Mouse (Mus musculus): ENCODE measurements around the gene Rbm4.
"Not testable (repeated sequence)": the region's sequence is repeated elsewhere in the genome, so short reads cannot be mapped to it uniquely, and the experiment has no call there.

Rbm4 gene

DNA sequence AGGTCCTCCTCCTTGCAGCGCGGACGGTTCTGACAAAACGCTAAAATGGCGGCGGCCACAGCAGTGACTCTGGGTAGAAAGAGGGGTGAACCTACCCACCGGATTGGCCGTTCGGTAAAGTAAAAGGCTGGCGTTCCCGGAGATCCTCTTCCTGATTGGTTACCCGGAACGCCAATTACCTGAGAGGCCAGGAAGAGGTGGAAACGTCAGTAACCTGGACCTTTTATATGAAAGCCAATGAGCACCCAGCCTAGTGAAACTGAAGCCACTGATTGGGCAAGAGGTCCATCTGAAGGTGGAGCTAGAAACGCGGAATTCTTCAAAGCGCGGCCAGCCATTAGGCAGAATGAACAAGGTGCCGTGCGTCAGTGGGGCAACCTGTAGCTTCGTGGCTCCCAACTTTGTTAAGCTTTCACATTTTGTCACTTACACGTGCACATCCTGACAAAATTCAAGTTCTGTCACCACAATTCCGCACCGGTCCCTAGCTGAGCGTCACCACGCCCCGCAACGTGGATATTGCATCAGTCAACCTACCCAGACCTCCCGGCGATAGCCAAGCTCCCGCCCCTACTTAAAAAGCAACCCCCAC lies at the start of gene Rbm4:
Gene Rbm4, minus strand, starts transcription at position 71 of the 592 bp plus-strand sequence.
- DNase-seq (ENCODE audit: low spot score in 2 of 2), result peak; percentile 86 to 97

GRCm38 (mm10) chr19:4842611-4843010 lies 48.9 kb upstream of the Rbm4 start:
- no peak for DNase-seq (ENCODE audit: low spot score in 2 of 2)

- no peak for DNase-seq (ENCODE audit: low spot score in 2 of 2)
Observed at GRCm38 (mm10) chr19:4840848-4841247, 47.1 kb upstream of the Rbm4 start.

DNA sequence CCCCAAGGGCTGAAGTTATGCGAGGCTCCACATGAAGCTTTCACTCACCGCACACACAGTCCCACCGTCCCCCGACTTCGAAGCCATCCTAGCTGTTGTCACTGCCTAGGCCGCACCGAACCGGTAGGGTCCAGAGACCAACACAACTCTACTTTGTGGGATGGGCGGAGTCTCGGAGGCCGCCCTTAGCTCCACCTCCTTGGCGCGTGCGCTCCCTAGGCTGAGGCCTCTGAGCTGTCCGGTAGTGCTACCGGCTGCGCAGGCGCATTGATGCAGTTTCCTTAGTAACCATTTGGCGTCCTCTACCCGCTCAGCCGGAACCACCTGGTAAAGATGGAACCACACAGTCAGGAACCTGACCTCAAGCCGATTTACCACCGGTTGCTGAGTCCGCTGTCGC lies 45.4 kb upstream of the Rbm4 start, which contains the start of the genes Ccs and Ccdc87:
Gene Ccs, minus strand, starts transcription at position 184 of the 400 bp plus-strand sequence.
Gene Ccdc87, plus strand, starts transcription at position 218 of the 400 bp plus-strand sequence.
- DNase-seq (ENCODE audit: low spot score in 2 of 2), result peak; percentile 95 to 96

- no peak for DNase-seq (ENCODE audit: low spot score in 2 of 2)
Observed at GRCm38 (mm10) chr19:4838526-4839140, 44.9 kb upstream of the Rbm4 start.

DNA sequence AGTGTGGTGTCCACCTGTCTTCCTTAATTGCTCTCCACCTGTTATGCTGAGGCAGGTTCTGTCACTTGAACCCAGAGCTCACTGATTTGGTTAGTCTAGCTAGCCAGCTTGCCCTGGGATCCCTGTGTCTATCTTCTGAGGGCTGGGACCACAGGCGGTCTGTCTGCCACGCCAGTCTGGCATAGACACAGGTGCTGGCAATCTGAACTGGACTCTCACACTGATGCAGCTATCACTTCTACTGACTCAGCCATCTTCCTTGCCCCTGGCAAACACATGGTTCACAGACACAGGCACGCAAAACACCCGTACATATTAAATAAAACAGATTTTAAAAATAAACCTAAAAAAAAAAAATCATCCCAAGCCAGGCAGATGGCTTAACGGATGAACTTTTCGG lies 43.3 kb upstream of the Rbm4 start:
- DNase-seq (ENCODE audit: low spot score in 2 of 2), result no peak

- no peak for DNase-seq (ENCODE audit: low spot score in 2 of 2)
Observed at GRCm38 (mm10) chr19:4836096-4836495, 42.4 kb upstream of the Rbm4 start.

GRCm38 (mm10) chr19:4833977-4834376 lies 40.3 kb upstream of the Rbm4 start:
- DNase-seq (ENCODE audit: low spot score in 2 of 2), result no peak

DNA sequence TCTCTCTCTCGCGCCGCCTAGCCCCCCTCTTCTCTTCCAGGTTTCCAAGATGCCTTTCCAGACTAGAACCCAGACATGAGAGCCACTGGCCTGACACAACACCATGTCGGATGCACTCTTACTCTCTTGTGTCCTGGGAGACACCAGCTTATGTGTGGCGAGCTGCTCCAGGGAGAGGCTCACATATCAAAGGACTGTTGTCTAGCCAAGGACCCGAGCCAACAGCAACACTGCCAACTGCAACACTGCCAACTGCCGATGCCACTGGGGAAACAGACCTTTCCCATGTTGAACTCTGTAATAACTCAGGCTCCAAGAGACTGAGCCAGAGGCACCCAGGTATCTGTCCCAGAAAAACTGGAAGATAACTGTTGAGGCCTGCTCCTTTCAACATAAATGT lies 35.5 kb upstream of the Rbm4 start:
- DNase-seq (ENCODE audit: low spot score in 2 of 2), result no peak

DNA sequence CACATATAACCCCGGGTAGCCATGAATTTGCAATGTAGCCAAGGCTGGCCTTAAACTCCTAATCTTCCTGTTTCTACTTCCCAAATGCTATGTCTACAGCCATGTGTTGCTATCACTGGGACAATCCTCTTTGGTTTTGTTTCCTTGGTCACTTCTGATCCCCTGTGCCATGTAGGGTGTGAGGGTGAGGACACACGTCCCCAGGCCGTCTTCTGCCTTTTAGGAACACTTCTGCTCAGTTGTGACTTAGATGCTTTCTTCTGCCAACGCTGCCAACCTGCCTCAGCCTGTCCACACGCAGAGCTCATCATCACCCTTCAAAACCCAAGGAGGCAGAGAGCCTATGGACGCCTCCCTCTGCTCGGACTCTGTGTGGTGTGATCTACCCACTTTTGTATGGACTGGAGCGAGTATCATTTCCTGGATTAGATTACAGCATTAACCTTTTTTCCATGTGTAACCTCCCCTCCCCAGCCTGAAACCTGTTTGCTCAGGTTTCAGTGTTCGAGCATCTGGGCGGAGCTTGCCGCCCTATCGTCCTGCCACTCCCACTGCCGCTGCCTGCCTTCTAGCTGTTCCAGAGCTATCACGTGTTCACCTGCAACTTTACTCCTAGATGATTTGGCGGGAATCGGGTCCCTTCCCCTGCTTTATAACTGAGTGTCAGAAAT lies 34.9 kb upstream of the Rbm4 start:
- no peak for DNase-seq (ENCODE audit: low spot score in 2 of 2)

- DNase-seq (ENCODE audit: low spot score in 2 of 2), result peak in 1 of 2 experiments; percentile 50
Observed at GRCm38 (mm10) chr19:4820678-4821303, 27.1 kb upstream of the Rbm4 start.

GRCm38 (mm10) chr19:4817182-4817835 lies 23.6 kb upstream of the Rbm4 start:
- DNase-seq (ENCODE audit: low spot score in 2 of 2), result no peak

DNA sequence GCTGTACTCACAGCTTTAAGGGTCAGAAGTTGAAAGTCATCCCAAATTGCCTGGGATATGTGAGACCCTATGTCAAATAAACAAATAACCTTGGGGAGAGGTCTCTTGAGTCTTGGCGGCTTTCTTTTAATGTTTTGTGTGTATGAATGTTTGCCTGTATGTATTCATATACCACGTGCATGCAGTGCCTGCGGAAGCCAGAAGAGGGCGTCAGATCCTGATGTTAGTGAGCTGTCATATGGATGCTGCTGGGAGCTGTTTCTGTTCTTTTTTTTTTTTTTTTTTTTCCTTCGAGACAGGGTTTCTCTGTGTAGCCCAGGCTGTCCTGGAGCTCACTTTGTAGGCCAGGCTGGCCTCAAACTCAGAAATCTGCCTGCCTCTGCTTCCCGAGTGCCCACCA lies 19.3 kb upstream of the Rbm4 start:
- DNase-seq (ENCODE audit: low spot score in 2 of 2), result no peak

GRCm38 (mm10) chr19:4812334-4812949 lies 18.7 kb upstream of the Rbm4 start:
- not testable (repeated sequence) for DNase-seq (ENCODE audit: low spot score in 2 of 2)

- DNase-seq (ENCODE audit: low spot score in 2 of 2), result no peak
Observed at GRCm38 (mm10) chr19:4811909-4812242, 18.2 kb upstream of the Rbm4 start.

DNA sequence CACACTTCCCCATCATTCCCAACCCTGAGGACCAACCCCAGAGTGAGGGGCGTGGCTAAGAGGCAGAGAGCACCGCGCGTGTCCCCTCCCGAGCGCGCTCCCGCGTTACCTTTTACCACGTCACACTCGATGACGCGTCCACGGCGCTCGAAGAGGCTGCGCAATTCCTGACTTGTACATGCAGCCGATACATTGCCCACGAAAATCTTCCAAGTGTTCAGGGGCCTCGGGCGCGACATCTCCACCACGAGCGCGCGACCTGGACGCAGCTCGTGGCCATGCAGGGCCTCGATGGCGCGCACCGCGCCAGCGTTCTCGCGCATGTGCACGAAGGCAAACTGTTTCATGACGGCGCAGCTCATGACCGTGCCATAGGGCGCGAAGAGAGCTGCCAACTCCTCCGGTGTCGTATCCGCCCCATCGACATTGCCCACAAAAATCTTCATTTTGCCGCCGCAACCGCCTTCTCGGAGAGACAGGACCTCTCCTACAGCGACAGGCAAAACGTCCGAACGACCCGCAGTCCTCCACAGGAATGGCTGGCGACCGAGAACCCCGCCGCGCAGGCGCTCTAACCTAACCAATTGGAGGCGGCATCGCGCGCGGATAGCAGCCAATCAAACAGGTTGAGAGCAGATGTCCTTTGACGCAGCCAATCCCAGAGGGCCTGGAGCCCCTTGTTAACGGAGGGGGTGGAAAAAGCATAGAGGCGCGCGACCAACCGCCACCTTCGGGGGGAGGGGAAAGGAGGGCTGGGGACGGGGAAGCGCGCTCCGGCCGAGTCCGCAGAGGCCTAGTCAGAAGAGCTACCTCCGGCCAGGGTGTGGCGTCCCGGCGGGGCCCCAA lies 17.6 kb upstream of the Rbm4 start, which contains the start of the genes Gm21992 and Rbm14:
Gene Gm21992, minus strand, starts transcription at position 550 of the 846 bp plus-strand sequence.
Gene Rbm14, minus strand, starts transcription at position 572 of the 846 bp plus-strand sequence.
- DNase-seq (ENCODE audit: low spot score in 2 of 2), result peak; percentile 93 to 98

DNA sequence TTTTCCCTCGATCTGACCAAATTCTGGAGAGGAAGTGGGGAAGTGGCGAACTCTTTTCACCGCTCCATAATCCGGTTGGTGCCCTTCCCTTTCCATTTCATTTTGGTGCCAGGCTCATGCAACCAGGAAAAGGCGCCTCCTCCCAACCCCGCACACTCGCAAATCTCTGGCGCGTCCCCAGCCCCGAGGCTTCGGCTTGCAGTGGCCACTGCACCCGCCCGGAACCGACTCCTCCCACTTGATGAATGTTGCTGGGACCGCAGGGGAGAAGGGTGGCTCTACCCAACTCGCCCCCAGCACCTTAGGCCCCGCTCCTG lies 17.0 kb upstream of the Rbm4 start:
- no peak for DNase-seq (ENCODE audit: low spot score in 2 of 2)

GRCm38 (mm10) chr19:4810309-4810708 lies 16.6 kb upstream of the Rbm4 start:
- no peak for DNase-seq (ENCODE audit: low spot score in 2 of 2)

- no peak for DNase-seq (ENCODE audit: low spot score in 2 of 2)
Observed at GRCm38 (mm10) chr19:4803283-4803682, 9.6 kb upstream of the Rbm4 start.

DNA sequence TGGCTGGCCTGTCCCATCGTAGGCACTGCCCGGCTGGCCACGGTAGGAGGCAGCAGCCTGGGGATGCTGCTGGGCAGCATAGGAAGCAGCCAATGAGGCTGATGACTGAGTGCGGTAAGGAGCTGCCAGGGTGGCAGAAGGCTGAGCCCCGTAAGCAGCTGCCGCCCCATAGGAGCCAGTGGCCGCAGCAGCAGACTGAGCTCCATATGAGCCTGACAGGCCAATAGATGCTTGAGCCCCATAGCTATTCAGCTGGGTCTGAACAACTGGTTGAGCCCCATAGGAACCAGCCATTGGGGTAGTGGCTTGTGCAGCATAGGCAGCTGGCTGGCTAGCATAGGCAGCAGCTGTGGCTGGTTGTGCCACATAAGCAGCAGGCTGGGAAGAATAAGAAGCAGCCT lies 9.0 kb upstream of the Rbm4 start:
- no peak for DNase-seq (ENCODE audit: low spot score in 2 of 2)

DNA sequence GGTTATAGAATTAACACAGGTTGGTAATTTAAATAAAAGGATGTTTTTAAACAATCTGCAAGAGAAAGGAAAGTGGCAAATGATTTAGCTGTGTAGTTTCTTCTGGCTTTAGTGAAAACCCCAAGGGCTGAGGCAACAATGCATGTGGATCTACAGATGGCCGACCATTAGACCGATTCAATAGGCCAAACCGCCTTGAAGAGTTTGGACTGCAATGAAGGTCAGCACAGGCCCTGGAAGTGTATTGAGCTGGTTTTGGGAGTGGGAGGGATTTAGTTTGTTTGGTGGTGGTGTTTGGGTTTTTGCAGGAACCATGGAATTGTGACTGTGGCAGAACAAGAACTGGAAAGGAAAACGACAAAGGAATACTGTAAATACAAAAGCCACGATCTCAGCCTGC lies 5.4 kb upstream of the Rbm4 start:
- DNase-seq (ENCODE audit: low spot score in 2 of 2), result no peak

Measured in urinary bladder, adult 18-20 months (tissue).